Mouse (Mus musculus): Measurements from ENCODE around the gene Gm45713.
"Not testable (repeated sequence)": the region's sequence is repeated elsewhere in the genome, so short reads cannot be mapped to it uniquely, and the experiment has no call there.

Gm45713 gene

GRCm38 (mm10) chr7:45135993-45136567 lies at the start of gene Gm45713, which contains the start of gene Flt3l:
Gene Gm45713, minus strand, starts transcription at chr7:45136231.
Gene Flt3l, minus strand, starts transcription at chr7:45136432.
- peak; percentile 93 to 97 for DNase-seq (ENCODE audit: low spot score in 2 of 2)

- no peak for DNase-seq (ENCODE audit: low spot score in 2 of 2)
Measured at GRCm38 (mm10) chr7:45183672-45184071, 47.6 kb upstream of the Gm45713 start.

GRCm38 (mm10) chr7:45182606-45183005 lies 46.6 kb upstream of the Gm45713 start:
- no peak for DNase-seq (ENCODE audit: low spot score in 2 of 2)

- peak; percentile 88 to 92 for DNase-seq (ENCODE audit: low spot score in 2 of 2)
Measured at GRCm38 (mm10) chr7:45182199-45182601, 46.2 kb upstream of the Gm45713 start.

- DNase-seq (ENCODE audit: low spot score in 2 of 2), result peak; percentile 28 to 75
Measured at GRCm38 (mm10) chr7:45181540-45181939, 45.5 kb upstream of the Gm45713 start.

GRCm38 (mm10) chr7:45180896-45181477 lies 45.0 kb upstream of the Gm45713 start, which contains the start of gene Pth2:
Gene Pth2, plus strand, starts transcription at chr7:45180995.
- no peak for DNase-seq (ENCODE audit: low spot score in 2 of 2)

GRCm38 (mm10) chr7:45179469-45179868 lies 43.4 kb upstream of the Gm45713 start, which contains the start of gene Gfy:
Gene Gfy, minus strand, starts transcription at chr7:45179569.
- no peak for DNase-seq (ENCODE audit: low spot score in 2 of 2)

DNA sequence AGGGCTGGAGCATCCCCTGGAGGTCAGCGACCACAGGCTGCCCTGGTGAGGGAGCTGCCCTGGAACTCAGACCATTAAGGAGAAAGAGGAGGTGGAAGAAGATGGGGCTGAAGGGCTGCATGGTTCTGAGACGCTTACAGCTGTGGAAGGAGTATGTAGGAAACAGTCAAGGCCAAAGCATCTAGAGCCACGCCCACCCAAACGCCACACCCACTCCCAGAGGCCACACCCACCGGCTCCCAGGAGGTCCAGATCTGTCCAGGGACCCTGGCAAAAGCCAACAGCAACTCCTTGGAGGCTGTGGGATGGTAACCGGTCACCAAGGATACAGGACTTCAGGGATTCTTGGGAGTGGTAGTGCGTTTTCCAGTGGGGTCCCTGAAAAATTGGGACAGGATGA lies 42.5 kb upstream of the Gm45713 start:
- no peak for DNase-seq (ENCODE audit: low spot score in 2 of 2)

GRCm38 (mm10) chr7:45176356-45176755 lies 40.3 kb upstream of the Gm45713 start:
- no peak for DNase-seq (ENCODE audit: low spot score in 2 of 2)

GRCm38 (mm10) chr7:45175929-45176328 lies 39.9 kb upstream of the Gm45713 start:
- DNase-seq (ENCODE audit: low spot score in 2 of 2), result no peak

DNA sequence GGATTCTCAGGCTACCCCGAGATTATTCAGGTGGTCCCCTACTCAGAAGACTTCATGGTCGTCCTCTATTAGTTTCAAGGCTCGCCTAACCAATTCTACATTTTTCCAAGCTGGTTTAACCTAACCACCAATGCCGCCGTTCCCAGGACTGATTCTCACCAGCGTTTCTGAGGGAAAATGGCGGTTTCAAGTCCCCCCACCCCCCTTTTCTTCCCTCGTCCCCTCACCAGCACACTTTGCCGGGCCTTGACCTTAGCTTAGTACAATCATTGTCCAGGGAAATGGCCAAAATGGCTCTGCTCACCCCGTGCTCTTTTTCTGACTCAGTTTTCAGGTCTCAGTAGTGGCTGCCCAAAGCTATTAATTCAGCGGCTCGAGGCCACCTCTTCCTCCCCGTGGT lies 39.4 kb upstream of the Gm45713 start:
- DNase-seq (ENCODE audit: low spot score in 2 of 2), result no peak

- no peak for DNase-seq (ENCODE audit: low spot score in 2 of 2)
Measured at GRCm38 (mm10) chr7:45174567-45175280, 38.7 kb upstream of the Gm45713 start.

- DNase-seq (ENCODE audit: low spot score in 2 of 2), result not testable (repeated sequence)
Measured at GRCm38 (mm10) chr7:45173772-45174171, 37.7 kb upstream of the Gm45713 start.

GRCm38 (mm10) chr7:45172974-45173373 lies 36.9 kb upstream of the Gm45713 start:
- peak; percentile 38 to 82 for DNase-seq (ENCODE audit: low spot score in 2 of 2)

- DNase-seq (ENCODE audit: low spot score in 2 of 2), result no peak
Measured at GRCm38 (mm10) chr7:45169495-45169894, 33.5 kb upstream of the Gm45713 start.

- DNase-seq (ENCODE audit: low spot score in 2 of 2), result no peak
Measured at GRCm38 (mm10) chr7:45168656-45169055, 32.6 kb upstream of the Gm45713 start.

GRCm38 (mm10) chr7:45167761-45168445 lies 31.9 kb upstream of the Gm45713 start:
- DNase-seq (ENCODE audit: low spot score in 2 of 2), result no peak

DNA sequence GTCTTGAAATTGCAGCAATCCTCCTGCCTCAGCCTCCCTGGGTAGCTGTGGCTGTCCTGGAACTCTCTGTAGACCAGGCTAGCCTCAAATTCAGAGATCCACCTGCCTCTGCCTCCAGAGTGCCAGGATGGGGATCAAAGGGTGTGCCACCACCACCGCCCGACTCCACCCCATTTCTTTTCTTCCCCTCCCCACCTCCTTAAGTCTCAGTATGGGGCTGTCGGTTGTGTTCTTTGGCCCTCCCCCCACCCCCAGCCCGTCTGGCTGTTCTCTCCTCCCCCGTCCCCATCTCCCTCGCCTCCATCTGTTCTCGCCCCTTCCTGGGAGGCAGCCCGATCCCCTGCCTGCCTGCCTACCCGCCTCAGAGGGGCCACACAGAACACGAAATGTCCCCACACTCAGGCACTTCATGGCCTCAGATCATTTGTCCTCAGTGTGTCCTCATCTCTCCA lies 30.9 kb upstream of the Gm45713 start:
- DNase-seq (ENCODE audit: low spot score in 2 of 2), result no peak

GRCm38 (mm10) chr7:45165701-45166100 lies 29.7 kb upstream of the Gm45713 start:
- DNase-seq (ENCODE audit: low spot score in 2 of 2), result no peak

DNA sequence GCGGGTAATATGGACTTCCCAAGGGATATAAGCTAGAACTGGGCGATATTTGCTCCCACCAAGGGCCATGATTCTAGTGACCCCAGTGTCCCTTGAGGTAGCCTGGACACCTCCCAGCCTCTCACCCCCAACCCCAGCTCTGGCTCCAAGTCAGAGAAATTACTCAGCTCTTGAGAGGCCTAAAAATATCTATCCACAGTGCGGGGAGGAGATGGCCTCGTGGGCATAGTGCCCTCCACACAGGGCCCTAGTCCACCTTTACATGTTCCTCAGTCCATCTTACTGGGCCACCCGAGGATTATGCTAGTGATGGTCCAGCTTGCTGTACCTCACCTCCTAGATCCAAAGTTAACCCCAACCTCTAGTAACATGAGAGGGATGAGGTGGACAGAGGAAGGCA lies 28.8 kb upstream of the Gm45713 start:
- no peak for DNase-seq (ENCODE audit: low spot score in 2 of 2)

GRCm38 (mm10) chr7:45163735-45164490 lies 27.9 kb upstream of the Gm45713 start, which contains the start of gene Slc17a7:
Gene Slc17a7, plus strand, starts transcription at chr7:45163949.
- no peak for DNase-seq (ENCODE audit: low spot score in 2 of 2)
